Mouse (Mus musculus) spleen, embryonic (tissue): ENCODE measurements around the gene Plcg2.

ENCODE experiments used
- CTCF ChIA-PET: fragments of 350-600 bp; sonication (Branson Sonifier 250); formaldehyde crosslinking; loops from one replicate; lab custom pipeline; 2022; lab: Charles Lee

Gene Plcg2

DNA sequence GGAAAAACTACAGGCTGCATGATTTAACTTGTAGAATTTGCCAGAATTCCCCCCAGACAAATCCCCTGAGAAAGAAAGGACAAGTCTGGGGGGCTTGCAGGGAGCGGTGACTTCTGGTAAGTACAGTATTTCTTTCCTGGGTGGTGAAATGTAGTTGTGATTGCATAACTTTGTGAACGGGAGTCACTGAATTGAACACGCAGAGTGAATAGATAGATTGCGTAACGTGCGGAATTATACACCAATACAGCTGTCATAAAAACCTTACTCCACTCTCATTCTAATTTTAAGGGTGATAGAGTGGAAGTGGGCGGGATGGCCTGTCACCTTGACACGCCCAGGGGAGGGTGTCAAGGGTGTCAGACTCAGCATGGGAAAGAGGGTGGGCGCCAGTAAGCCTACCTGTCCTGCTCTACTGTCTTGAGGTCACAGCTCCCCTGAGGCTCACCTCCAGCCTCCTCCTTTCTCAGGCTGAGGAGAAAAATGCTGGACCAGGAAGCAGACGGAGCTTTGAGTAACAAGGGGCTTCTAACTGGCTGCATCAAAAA lies 185.9 kb downstream of the Plcg2 start:
- CTCF ChIA-PET, result no interaction called here

DNA sequence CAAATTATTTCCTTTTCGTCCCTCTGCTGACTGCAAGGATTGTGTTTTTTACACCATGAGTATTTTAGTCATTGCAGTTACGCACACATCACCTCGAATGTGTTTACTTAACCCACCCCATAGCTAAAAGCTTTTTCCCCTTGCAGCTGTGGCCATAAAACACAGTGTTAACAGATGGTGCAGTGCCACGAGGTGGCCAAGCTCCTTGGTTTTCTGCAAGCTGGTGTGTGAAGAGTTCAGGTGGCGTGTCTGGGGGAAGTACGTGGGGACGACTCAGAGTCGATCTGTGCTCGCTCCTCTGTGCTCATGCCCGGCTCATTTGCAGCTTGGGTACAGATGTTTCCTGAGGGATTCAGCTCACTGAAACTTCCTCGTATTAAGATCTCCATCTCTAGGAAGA lies 186.4 kb downstream of the Plcg2 start:
- CTCF ChIA-PET, result no interaction called here
